In the genomic region with DNA sequence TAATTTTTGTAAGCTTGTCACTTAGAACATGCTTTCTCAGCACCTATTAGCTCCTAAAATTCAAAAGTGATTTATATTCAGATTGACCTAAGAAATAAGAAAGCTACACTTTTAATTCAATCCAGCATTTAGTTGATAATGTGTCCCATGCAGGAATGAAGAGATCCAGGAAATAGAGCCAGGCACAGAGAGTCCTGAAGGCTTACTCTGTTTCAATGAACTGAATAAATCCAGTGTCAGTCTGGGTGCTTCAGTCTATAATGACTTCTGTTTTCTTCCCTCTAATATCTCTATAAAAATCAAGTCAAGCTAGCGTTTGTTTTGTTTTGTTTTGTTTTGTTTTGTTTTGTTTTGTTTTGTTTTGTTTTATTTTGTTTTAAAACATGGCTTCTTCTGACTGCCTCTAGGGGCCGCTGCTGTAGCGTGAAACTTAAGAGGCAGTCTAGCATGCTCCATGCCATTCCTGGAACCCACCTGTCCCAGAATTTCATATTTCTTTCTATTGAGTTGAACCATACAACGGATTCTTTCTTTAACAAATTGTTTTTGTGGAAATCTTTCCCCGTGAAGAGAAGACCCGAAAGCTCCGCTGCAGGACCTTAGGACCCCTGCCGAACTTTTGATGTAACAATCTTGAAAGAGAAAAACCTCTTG, we compare ENCODE assay signal across 8 mouse cellular contexts. TPM values are rescaled to one million over a fixed set of nuclear protein-coding genes. Genes with fewer than 3 reads are reported as not detected.
DNase-seq lines count a peak whose midpoint lies in the region; ATAC-seq and TF ChIP-seq lines count a peak whose summit lies in the region.

No protein-coding gene starts in this region.

- H3K4me1 ChIP-seq in neural tube, embryonic 12.5 days = no peaks in the 10 kb centered on the region
- H3K4me1 ChIP-seq in liver, postnatal 0 days (ENCODE audit: insufficient read depth) = no peaks in the 10 kb centered on the region
- H3K4me1 ChIP-seq in stomach, postnatal 0 days (replicated peaks; ENCODE audit: control insufficient read depth, insufficient read depth) = no peaks in the 10 kb centered on the region

- no peaks in the 10 kb centered on the region for H3K27me3 ChIP-seq in neural tube, embryonic 12.5 days (replicated peaks)
- no peaks in the 10 kb centered on the region for H3K27me3 ChIP-seq in liver, postnatal 0 days (ENCODE audit: insufficient read depth, low read length)
- H3K27me3 ChIP-seq in stomach, postnatal 0 days (ENCODE audit: control insufficient read depth, insufficient read depth, low read length) = no peaks in the 10 kb centered on the region

- intact Hi-C loops in gastrocnemius, postnatal 14 days (cut with DNase I; ENCODE audit: low total_unique reads) = loop anchor here (5.0 kb wide), 1 partner anchor 285 kb away; no protein-coding TSS in a partner anchor

- peak; percentile 73 for TF ChIP-seq CTCF in liver, postnatal 0 days (IDR thresholded peaks at IDR 0.05; ENCODE audit: low read depth)
- peak; percentile 83 for TF ChIP-seq CTCF in stomach, postnatal 0 days (IDR thresholded peaks at IDR 0.05; ENCODE audit: low read depth)

- H3K36me3 ChIP-seq in neural tube, embryonic 12.5 days = no peaks in the 10 kb centered on the region
- H3K36me3 ChIP-seq in liver, postnatal 0 days (replicated peaks; ENCODE audit: insufficient read depth, low read length) = no peaks in the 10 kb centered on the region
- no peaks in the 10 kb centered on the region; the same call in 1 of the 2 replicates for H3K36me3 ChIP-seq in stomach, postnatal 0 days (ENCODE audit: control insufficient read depth, insufficient read depth, low read length)

- ATAC-seq in neural tube, embryonic 12.5 days (ENCODE audit: low FRiP score, low read depth) = peak; percentile 82; the same call in 1 of the 2 replicates
- no peak for ATAC-seq in liver, postnatal 0 days
- ATAC-seq in stomach, postnatal 0 days (ENCODE audit: low FRiP score, low TSS enrichment) = no peak

- WGBS in neural tube, embryonic 12.5 days = 38% methylated on average over 8 of the region's 8 CpGs
- WGBS in liver, postnatal 0 days (ENCODE audit: insufficient replicate concordance) = 34% methylated on average over 8 of the region's 8 CpGs
- WGBS in stomach, postnatal 0 days = 33% methylated on average over 8 of the region's 8 CpGs

- H3K9ac ChIP-seq in neural tube, embryonic 12.5 days = no peak overlapping the region
- H3K9ac ChIP-seq in liver, postnatal 0 days (replicated peaks) = no peak overlapping the region
- no peak overlapping the region for H3K9ac ChIP-seq in stomach, postnatal 0 days (ENCODE audit: low read length)

- H3K4me3 ChIP-seq in neural tube, embryonic 12.5 days = no peak overlapping the region
- H3K4me3 ChIP-seq in liver, postnatal 0 days (ENCODE audit: low read depth, low read length) = no peak overlapping the region
- no peak overlapping the region for H3K4me3 ChIP-seq in stomach, postnatal 0 days (ENCODE audit: low read depth, low read length)

- peak; percentile 25 to 69 for DNase-seq in adrenal gland, adult (ENCODE audit: inconsistent age in 2 of 2, low spot score in 1 of 2)
- no peak for DNase-seq in adrenal gland, adult 8-10 months
- no peak for DNase-seq in neural tube, embryonic 10.5 days (ENCODE audit: extremely low spot score, low spot score)
- DNase-seq in brain, embryonic 18.5 days (ENCODE audit: low read depth, low spot score) = peak; percentile 45
- DNase-seq in gastrocnemius, postnatal 14 days = peak; percentile 32
- DNase-seq in liver, postnatal 0 days = peak; percentile 24
- DNase-seq in stomach, postnatal 0 days (ENCODE audit: low spot score) = peak; percentile 34

- no peak overlapping the region for H3K4me2 ChIP-seq in neural tube, embryonic 12.5 days (replicated peaks)
- no peak overlapping the region for H3K4me2 ChIP-seq in liver, postnatal 0 days (ENCODE audit: low read depth, low read length)
- no peak overlapping the region for H3K4me2 ChIP-seq in stomach, postnatal 0 days (replicated peaks; ENCODE audit: low read depth)

- TF ChIP-seq EP300 in liver, postnatal 0 days (IDR thresholded peaks at IDR 0.05; ENCODE audit: low read depth) = no peak
- TF ChIP-seq EP300 in stomach, postnatal 0 days (optimal IDR thresholded peaks at IDR 0.05) = no peak

- H3K9me3 ChIP-seq in neural tube, embryonic 12.5 days = no peaks in the 10 kb centered on the region
- H3K9me3 ChIP-seq in liver, postnatal 0 days (ENCODE audit: low read length) = no peaks in the 10 kb centered on the region
- no peaks in the 10 kb centered on the region for H3K9me3 ChIP-seq in stomach, postnatal 0 days (ENCODE audit: control insufficient read depth, low read length)

- no peak overlapping the region for H3K27ac ChIP-seq in neural tube, embryonic 12.5 days
- no peak overlapping the region for H3K27ac ChIP-seq in liver, postnatal 0 days (ENCODE audit: low read depth)
- no peak overlapping the region for H3K27ac ChIP-seq in stomach, postnatal 0 days (replicated peaks)

RNA-seq across cellular contexts. Expression of gene Gucy1b1, which starts 27.3 kb away (rescaled TPM):
- 10 to 100 TPM in 3 of 4 experiments, 1 to 10 TPM in 1; 8.1 to 12.4 (median 10.6) TPM for total RNA-seq in adrenal gland, adult 8-10 months (2022)
- polyA plus RNA-seq in neural tube, embryonic 12.5 days (2016; fragmentation: Nextera tagmentation; extraction: Ambion mirVana) = 10.8 and 12.4 TPM in 2 replicates
- total RNA-seq in gastrocnemius, postnatal 14 days (2021) = 1 to 10 TPM; 7.2 to 7.8 TPM
- polyA plus RNA-seq in liver, postnatal 0 days (2015; fragmentation: Nextera tagmentation; extraction: Ambion mirVana) = 6.9 and 7.7 TPM in 2 replicates
- polyA plus RNA-seq in stomach, postnatal 0 days (2015; fragmentation: Nextera tagmentation; extraction: Ambion mirVana) = 18.7 and 20.0 TPM in 2 replicates

Comparison
In these comparisons a context has a peak if more than half of its experiments do, and no peak if none do; other contexts are left out.
1. DNase-seq: peak in adrenal gland, adult (2 of 2), brain, embryonic 18.5 days (single experiment), gastrocnemius, postnatal 14 days (single experiment), liver, postnatal 0 days (single experiment) and stomach, postnatal 0 days (single experiment); none in adrenal gland, adult 8-10 months (single experiment) and neural tube, embryonic 10.5 days (single experiment).